Mouse (Mus musculus): Measurements from ENCODE around the gene Akr1c18. TPM values are rescaled to one million over a fixed set of nuclear protein-coding genes. Genes with fewer than 3 reads are reported as not detected.
"Not testable (repeated sequence)": the region's sequence is repeated elsewhere in the genome, so short reads cannot be mapped to it uniquely, and the experiment has no call there.

Gene Akr1c18
- total RNA-seq (2015; ENCODE audit: low replicate concordance): not detected in 2 replicates
- total RNA-seq (2017; ENCODE audit: low replicate concordance): not detected in 2 replicates

DNA sequence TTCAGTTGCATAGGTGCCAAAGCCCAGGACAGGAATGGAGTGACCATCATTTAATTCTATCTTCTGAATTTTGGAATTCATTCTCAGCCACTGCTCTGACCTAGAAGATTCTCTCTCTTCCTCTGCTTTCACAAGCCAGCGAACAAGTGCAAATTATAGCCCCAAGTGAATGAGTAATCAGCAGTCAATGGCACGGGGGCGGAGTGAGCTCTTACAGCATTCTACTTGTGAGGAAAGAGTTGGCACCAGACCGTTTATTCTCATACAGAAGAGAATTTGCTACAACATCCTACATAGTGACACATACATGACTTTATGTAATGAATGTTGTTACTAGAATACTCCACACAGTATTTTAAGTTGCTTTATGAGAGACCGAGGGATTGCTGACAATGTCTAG is at the start of gene Akr1c18:
Akr1c18 (minus strand) TSS at position 137 of the 400 bp plus-strand sequence.
- ATAC-seq (replicated peaks; ENCODE audit: low FRiP score, poor library complexity, severe bottlenecking): no peak

DNA sequence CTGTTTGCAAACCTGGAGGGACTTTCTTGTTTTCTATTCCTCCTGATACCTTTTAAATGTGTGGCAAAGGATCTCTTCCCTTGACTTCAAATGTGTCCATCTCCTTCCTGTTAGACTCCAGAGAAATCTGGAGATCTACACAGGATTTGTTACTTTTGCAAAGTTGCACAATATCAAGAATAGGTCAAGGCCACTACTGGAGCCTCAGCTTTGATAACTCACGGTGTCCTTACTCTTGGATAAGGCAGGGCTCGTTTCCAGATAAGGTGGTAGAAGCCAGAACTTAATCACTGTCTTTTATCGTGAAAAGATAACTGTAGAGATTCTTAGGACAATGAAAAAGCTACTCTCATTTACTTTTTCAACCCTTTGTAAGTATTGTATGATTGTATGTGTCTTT is 42.1 kb upstream of the Akr1c18 start:
- no peak for ATAC-seq (replicated peaks; ENCODE audit: low FRiP score, poor library complexity, severe bottlenecking)

DNA sequence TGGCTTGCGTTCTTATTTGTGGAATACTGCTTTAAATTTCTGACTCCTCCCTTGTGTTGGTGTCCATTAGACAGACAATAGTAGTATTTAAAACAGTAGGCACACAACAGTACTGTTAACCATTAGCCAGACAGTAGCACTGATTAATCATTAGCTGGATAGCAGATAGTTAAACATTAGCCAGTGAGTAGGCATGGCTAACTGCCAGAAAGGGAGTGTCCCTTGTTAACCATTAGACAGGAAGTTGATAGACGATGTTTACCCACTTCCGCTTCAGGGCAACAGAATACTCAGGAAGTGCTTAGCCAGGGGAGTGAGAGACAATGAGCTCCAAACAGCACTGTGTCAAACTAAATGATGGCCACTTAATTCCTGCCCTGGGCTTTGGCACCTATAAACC is 40.5 kb upstream of the Akr1c18 start, which contains the start of gene Akr1c13:
Akr1c13 (plus strand) TSS at position 247 of the 400 bp plus-strand sequence.
- ATAC-seq (replicated peaks; ENCODE audit: low FRiP score, poor library complexity, severe bottlenecking): no peak

DNA sequence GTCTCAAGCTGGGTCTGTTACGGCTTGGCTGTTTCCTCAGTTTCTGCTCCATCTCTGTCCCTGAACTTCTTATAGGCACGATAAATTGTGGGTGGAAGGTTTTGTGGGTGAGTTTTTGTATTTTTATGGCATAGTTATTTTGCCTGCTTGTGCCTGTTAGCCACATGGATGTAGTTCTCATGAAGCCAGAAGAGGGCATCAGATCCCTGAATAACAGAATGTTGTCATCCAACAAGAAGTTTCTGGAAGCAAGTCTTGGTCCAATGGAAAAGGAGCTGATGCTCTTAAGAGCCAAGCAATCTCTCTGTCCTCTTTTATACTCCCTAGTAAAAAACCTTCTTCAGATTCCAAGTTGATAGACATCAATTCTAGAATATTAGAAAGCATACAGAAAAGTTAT is 37.7 kb upstream of the Akr1c18 start:
- ATAC-seq (replicated peaks; ENCODE audit: low FRiP score, poor library complexity, severe bottlenecking): no peak

DNA sequence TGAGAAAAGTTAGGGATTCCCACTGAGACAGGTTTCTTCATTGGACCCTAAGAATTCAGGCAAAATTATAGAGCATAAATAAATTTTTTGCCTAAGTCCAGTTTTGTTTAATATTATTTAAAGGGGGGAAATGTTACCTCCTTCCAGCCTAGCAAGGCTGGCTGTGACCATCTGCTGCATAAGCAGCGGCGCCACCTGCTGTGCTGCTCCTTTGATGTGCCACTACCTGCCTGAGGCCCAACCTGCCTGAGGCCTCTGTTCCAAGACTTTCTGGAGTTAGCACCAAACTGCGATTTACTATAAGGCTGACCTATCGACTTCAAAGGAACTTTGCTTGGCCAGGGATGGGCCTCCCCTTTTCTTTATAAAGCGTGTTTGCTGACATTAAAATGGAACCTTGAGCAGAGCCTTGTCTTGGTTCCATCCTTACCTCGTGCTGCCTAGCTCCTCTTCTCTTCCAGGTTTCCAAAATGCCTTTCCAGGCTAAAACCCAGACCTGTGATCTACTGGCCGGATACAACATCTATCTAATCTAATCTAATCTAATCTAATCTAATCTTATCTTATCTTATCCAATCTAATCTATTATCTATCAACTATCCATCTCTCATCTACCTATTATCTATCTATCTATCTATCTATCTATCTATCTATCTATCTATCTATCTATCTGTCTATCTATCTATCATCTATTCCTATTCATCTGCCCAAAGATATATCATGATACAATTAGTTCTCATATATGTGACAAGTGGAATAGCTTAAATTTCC is 36.4 kb upstream of the Akr1c18 start:
- not testable (repeated sequence) for ATAC-seq (replicated peaks; ENCODE audit: low FRiP score, poor library complexity, severe bottlenecking)

DNA sequence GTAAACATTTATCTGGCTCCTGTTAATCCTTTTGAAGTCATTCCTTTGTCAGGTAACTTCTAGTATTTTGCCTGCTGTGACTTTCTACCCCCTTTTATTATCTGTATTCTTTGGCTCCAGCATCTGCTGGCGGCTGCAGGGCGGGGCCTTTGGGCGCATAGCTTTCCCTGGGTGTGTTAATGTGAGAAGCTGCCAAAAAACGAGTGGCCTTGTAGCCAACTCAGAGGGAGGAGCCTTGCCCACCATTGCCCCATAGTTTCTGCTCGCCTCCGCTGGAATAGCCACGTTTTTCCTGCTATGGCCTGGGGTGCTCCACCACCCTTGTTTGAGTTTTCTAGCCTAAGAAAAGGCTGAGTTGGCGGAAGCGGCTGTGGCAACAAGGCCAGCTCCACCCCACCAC is 32.7 kb upstream of the Akr1c18 start:
- no peak for ATAC-seq (replicated peaks; ENCODE audit: low FRiP score, poor library complexity, severe bottlenecking)

DNA sequence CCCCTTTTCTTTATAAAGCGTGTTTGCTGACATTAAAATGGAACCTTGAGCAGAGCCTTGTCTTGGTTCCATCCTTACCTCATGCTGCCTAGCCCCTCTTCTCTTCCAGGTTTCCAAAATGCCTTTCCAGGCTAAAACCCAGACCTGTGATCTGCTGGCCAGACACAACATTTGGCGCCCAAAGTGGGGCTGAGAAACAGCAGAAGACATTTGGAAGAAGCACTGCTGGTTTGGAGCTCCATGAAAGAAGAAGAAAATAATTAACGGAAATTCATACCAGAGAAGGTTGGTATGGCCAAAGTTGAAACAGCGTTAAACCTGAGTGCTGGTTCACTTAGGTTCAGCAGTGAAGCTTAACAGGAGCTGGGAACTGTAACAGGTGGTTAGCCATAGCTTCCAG is 30.9 kb upstream of the Akr1c18 start:
- not testable (repeated sequence) for ATAC-seq (replicated peaks; ENCODE audit: low FRiP score, poor library complexity, severe bottlenecking)

DNA sequence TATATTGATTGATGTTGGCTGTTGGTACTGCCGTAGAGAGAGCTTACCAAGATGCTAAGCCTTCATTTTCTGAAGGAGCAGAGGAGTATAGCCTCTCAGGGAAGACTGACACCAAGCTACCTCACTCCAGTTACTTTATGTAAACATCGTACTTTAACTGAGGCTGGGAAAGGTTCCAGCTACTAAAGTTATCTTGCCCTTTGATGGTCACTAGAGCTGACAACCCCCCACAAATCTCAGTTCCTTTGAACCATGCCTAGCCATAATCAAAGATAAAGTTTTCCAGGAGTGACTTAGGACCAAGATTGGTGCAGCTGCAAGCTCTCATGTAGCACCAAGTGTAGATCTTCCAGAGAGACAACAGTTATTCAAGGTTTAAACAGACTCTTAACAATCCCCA is 22.5 kb upstream of the Akr1c18 start:
- ATAC-seq (replicated peaks; ENCODE audit: low FRiP score, poor library complexity, severe bottlenecking): no peak

DNA sequence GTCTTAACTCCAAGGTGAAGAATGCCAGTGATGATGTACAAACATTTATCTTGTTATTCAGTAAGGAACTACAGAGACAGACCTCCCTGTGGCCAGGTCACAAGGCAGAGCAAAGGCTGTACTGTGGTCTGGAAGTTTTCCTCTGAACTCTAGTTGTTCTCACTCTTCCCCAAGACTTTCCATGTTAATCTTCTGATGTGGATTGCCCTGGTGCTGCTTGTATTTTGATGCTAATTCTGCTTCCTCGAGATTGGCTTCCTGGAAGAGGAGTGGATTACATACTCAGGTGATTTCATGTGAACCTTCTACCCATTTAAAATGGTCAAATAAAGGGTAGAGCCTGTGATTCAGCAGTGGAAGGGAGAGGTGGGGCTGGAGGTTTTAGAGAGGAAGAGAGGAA is 17.6 kb upstream of the Akr1c18 start:
- ATAC-seq (replicated peaks; ENCODE audit: low FRiP score, poor library complexity, severe bottlenecking): no peak

DNA sequence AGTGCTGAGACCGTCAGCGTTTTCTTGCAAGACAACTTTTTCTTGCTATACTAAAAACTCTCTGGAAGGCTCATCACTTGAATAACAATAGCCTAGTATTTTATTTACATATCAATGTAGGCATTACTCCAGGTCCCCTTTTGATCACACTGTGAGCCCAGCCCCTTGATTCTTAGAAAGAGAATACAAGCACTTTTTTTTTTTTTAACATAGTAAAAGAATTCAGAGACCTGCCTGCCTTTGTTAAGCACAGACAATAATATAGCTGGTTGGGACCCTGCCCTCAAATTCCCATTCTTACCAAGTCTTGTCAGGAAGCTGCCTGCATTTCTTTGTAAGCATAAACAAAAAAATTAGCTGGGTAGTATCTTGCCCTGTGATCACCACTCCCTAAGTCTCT is 4.8 kb upstream of the Akr1c18 start:
- no peak for ATAC-seq (replicated peaks; ENCODE audit: low FRiP score, poor library complexity, severe bottlenecking)

DNA sequence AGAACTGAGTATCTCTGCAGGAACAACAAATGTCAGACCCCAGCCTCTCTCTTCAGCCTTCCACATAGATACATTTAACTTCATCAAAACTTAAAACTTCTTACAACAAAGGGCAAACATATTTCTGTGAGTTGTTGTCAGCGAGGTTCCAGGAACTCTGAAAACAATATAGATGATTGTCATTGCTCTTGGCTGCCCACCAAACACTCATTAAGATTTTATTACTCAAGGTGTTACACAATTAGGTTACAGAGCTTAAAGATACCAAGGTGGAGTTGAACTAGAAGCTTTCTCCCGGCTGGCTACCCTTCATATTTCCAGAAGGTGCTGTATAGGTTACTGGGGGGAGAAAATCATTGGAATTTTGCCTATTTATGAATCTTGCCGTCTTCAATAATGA is 3.1 kb upstream of the Akr1c18 start:
- ATAC-seq (replicated peaks; ENCODE audit: low FRiP score, poor library complexity, severe bottlenecking): no peak

DNA sequence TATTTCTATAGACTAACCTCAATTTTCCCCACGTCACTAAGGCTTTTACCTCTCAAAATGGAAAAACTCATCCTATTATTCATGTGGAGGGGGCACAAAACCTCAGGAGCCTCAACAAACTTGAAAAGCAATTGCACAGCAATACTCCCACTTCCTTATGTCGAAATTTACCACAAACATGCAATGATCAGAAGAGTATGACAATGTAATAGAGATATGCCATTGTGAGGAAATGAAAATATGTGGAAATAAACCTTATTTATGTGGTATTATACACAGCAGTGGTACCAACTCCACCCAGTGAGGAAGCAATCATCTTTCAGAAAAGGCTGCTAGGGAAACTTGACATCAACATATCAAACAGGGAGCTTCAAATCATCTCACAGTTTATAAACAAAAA is 2.5 kb upstream of the Akr1c18 start:
- no peak for ATAC-seq (replicated peaks; ENCODE audit: low FRiP score, poor library complexity, severe bottlenecking)

DNA sequence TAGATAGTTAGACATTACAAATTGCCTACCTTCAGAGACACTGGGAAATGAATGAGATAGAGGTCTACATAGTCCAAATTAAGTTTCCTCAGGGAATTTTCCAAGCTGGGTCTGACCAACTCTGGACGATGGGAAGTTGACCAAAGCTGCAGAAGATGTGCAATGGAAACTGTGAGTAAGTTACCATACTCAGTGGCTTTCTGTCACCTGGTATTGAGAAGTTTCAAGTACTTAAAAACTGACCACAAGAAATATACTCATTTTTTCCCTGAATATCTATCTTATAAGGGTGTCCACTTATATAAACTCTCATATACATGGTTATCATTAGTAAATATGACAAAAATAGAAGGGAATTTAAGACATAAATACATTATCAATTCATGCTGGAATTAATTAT is 6.2 kb downstream of the Akr1c18 start:
- no peak for ATAC-seq (replicated peaks; ENCODE audit: low FRiP score, poor library complexity, severe bottlenecking)

DNA sequence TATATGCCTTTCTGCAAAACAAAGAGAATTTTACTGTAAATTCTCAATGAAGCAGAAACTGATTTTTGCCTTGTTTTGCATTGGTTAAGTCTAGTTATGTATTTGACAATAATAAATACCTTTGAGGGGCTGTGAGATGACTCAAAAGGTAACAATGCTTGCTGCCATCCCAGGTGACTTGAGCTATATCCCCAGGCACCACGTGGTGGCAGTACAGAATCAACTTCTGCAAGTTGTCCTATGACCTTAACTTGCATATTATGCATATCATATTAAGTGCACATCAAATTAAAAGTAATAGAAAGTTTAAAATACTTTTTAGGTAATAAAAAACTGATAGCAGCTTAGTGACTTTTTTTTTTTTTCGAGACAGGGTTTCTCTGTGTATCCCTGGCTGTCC is 17.4 kb downstream of the Akr1c18 start:
- no peak for ATAC-seq (replicated peaks; ENCODE audit: low FRiP score, poor library complexity, severe bottlenecking)

DNA sequence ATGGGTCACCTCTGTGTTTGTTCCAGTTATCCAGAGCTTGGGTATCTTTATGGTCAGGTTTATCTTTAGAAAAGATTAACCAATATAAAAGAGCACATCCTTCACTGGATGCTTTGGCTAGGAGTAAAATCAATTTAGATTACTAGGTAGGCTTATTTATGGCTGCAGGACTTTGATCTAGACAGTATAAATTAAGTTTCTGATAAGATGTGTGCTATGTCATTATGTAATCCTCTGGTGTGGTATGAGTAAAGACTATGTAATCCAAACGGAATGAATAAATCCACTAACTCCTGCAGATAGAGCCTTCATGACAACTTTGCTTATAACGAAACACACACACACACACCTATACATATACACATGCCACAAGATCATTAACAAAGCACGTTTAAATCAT is 18.7 kb downstream of the Akr1c18 start:
- ATAC-seq (replicated peaks; ENCODE audit: low FRiP score, poor library complexity, severe bottlenecking): no peak

DNA sequence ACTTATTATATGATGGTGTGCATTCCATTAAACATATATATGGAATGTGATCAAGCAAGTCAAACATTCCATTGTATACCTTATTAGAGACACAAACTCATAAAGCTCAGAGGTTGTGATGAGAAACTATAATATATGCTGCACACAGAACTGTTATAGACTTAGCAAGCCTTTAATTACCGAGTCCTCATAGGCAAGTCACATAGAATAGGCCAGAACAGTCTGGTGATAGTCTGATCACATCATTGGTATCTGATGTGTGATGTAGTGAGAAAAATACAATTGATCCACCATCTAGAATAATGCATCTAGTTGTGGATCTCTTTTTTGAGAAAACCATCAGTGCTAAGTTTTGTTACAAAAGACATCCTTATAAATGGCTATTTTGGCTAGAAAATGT is 19.1 kb downstream of the Akr1c18 start:
- ATAC-seq (replicated peaks; ENCODE audit: low FRiP score, poor library complexity, severe bottlenecking): no peak

DNA sequence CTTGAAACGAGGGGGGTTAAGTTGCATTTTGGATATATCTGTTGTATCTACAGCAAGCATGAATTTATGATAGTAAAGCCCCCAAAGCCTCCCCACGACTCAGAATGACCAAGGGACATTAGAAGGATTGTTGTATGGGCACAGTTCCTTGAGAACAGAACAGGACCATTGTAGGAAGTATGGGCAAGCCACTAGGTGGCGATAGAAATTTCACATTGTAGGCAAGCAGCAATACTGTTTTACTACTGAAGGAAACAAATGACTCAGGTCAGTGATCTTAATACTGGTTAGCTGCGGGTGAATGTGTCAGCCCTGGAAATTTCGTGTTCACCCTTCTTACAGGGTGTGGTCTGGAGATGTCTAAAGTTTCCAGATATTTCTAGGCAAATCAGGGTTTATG is 21.4 kb downstream of the Akr1c18 start:
- no peak for ATAC-seq (replicated peaks; ENCODE audit: low FRiP score, poor library complexity, severe bottlenecking)

DNA sequence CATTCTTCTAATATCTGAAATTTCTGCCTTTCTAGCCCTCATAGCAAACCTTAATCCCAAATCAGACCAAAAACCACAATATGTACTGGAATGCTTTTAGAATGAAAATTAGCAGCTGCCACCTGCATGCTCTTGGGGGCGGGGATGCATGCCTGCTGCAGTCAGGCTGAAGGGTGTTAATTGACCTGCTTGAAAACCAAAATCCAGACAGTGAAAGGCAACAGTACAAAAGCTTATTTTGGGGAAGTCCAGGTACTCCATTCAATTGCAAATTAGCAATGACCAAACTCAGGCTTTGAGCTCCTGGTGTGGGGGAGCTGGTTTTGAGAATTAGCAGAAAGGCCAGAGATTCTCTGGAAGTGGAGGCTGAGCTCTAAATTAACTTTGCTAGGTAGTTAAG is 24.6 kb downstream of the Akr1c18 start:
- ATAC-seq (replicated peaks; ENCODE audit: low FRiP score, poor library complexity, severe bottlenecking): not testable (repeated sequence)

DNA sequence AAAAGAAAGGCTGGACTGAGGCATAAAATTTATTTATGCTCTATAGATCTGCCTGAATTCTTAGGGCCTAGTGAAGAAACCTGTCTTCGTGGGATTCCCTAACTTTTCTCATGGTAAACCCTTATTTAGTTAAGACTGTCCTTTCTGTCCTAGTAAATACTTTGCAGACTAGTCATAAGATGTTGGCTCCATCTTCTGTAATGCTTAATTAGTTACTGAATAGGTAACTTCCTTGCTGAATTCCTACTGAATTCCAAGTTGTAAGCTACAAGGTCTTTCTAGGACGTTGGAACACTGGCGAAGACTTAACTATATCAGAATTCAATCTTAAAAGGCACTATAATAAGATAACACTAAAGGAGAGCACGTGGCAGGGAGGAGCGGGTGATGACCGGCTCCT is 26.0 kb downstream of the Akr1c18 start:
- ATAC-seq (replicated peaks; ENCODE audit: low FRiP score, poor library complexity, severe bottlenecking): not testable (repeated sequence)

DNA sequence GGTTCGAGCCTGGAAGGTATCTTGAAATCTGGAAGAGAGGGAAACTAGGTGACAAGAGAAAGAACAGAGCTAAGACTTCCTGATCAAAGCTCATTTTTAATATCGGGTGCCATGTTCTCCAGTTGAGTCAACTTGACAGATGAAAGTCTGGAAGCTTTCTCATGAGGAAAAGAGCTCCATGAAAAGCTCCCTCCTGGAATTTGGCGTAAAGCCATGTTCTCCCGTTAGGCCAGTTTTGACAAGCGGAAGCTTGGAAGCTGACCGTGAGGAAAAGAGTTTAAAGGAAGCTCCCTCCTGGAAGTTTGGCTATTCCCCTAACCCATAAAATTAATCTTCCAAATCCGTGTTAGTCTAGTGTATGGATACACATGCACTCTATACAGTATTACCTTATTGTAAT is 27.3 kb downstream of the Akr1c18 start:
- no peak for ATAC-seq (replicated peaks; ENCODE audit: low FRiP score, poor library complexity, severe bottlenecking)

DNA sequence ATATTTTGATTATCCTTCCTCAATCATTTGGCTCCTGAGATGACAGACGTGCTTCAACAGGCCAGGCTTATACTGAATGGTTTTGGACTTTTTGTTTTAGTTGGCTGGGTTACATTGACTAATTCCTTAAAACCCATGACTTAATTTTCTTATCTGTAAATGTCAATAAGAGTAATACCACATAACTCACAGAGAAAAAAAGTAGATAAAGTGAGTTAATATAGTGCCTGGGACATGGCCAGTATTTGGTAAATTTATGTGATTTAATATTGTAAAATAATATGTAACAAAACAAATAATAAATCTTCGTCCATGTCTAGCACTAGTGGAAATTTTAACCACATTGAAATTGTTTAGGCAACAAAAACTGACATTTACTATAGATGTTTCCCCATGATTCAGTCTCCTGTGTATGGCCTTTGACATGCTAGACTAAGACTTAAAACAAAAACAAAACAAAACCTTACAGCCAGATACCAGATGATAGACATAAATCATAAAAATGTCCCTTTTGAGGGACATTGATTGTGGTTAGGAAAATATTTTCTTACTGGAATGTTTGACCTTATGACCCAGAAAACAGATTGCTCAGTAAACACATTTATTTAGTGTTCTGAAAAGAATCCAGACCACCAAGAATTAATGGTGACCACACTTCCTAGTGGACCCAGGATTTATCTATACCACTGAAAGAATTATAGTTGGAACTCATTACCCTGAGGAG is 31.1 kb downstream of the Akr1c18 start:
- ATAC-seq (replicated peaks; ENCODE audit: low FRiP score, poor library complexity, severe bottlenecking): no peak

Data from erythroblast, adult 5-6 weeks (primary cell).